Mouse (Mus musculus) MEL (cell line): ENCODE data around the gene Cdh23. TPM values are rescaled to one million over a fixed set of nuclear protein-coding genes. Genes with fewer than 3 reads are reported as not detected.

Source experiments
- DNase-seq: peaks from one replicate; pipeline ENCODE4 v3.0.0; 2011; ENCODE audit warnings: low read depth, low spot score
- H3K27ac ChIP-seq: 2 replicates; pipeline ENCODE4 v1.5.1; 2012; ENCODE audit warnings: low read depth, mild to moderate bottlenecking, control low read depth, low read length, moderate library complexity; ENCODE audit not compliant: control insufficient read depth
- H3K27me3 ChIP-seq, 2 experiments: fragments of 150-350 bp in 1 of 2; sonication (generic) in 1 of 2; 2 replicates each; pipeline ENCODE4 v1.6.1; 2012; ENCODE audit warnings: low read length in 2 of 2, mild to moderate bottlenecking in 2 of 2, improper control_type of control experiment in 1 of 2, moderate library complexity in 1 of 2; ENCODE audit not compliant: insufficient read depth in 2 of 2, control insufficient read depth in 1 of 2
- H3K36me3 ChIP-seq, 2 experiments: 2 replicates each; pipeline ENCODE4 v1.6.1; 2012 to 2014; ENCODE audit warnings: low read length in 2 of 2, improper control_type of control experiment in 1 of 2, inconsistent platforms in 1 of 2, mild to moderate bottlenecking in 1 of 2; ENCODE audit not compliant: insufficient read depth in 2 of 2, control insufficient read depth in 1 of 2
- H3K4me1 ChIP-seq, 2 experiments: fragments of 150-350 bp in 1 of 2; sonication (generic) in 1 of 2; 2 replicates each; pipeline ENCODE4 v1.6.1; 2012; ENCODE audit warnings: low read length in 2 of 2, improper control_type of control experiment in 1 of 2, mild to moderate bottlenecking in 1 of 2; ENCODE audit not compliant: insufficient read depth in 2 of 2, control insufficient read depth in 1 of 2
- H3K4me3 ChIP-seq, 2 experiments: fragments of 150-350 bp in 1 of 2; sonication (generic) in 1 of 2; 2 replicates each; pipeline ENCODE4 v1.5.1; 2012; ENCODE audit warnings: low read depth in 2 of 2, low read length in 2 of 2, mild to moderate bottlenecking in 2 of 2, moderate library complexity in 2 of 2, control low read depth in 1 of 2, improper control_type of control experiment in 1 of 2; ENCODE audit not compliant: control insufficient read depth in 1 of 2, insufficient read depth in 1 of 2
- H3K79me2 ChIP-seq: 2 replicates; pipeline ENCODE4 v1.6.1; 2012; ENCODE audit warnings: mild to moderate bottlenecking, low read length, moderate library complexity; ENCODE audit not compliant: control insufficient read depth, poor library complexity, insufficient read depth
- H3K9ac ChIP-seq: 2 replicates; pipeline ENCODE4 v1.6.1; 2012; ENCODE audit warnings: low read depth, mild to moderate bottlenecking, control low read depth, low read length, moderate library complexity; ENCODE audit not compliant: control insufficient read depth, poor library complexity, severe bottlenecking
- H3K9me3 ChIP-seq: fragments of 150-350 bp; sonication (generic); replicated peaks from 2 replicates; pipeline ENCODE4 v1.6.1; 2012; ENCODE audit warnings: mild to moderate bottlenecking, low read length, improper control_type of control experiment, moderate library complexity; ENCODE audit not compliant: insufficient read depth
- CTCF ChIP-seq, 3 experiments: IDR thresholded peaks in 2 of 3; conservative IDR thresholded peaks in 1 of 3; 2 replicates each; pipeline ENCODE4 v1.5.1; 2011 to 2012; ENCODE audit warnings: low read length in 3 of 3, low read depth in 2 of 3, mild to moderate bottlenecking in 2 of 3, improper control_type of control experiment in 1 of 3, inconsistent platforms in 1 of 3, mixed read lengths in 1 of 3, moderate library complexity in 1 of 3; ENCODE audit not compliant: control insufficient read depth in 1 of 3, insufficient read depth in 1 of 3, poor library complexity in 1 of 3, severe bottlenecking in 1 of 3
- EP300 ChIP-seq, 2 experiments: IDR thresholded peaks; 2 replicates each; pipeline ENCODE4 v1.6.1; 2011; ENCODE audit warnings: improper control_type of control experiment in 2 of 2, low read length in 2 of 2, low read depth in 1 of 2, mild to moderate bottlenecking in 1 of 2
- ETS1 ChIP-seq: IDR thresholded peaks from 2 replicates; pipeline ENCODE4 v1.6.1; 2012; ENCODE audit warnings: low read depth, mild to moderate bottlenecking, inconsistent platforms, low read length, improper control_type of control experiment, moderate library complexity
- GATA1 ChIP-seq: IDR thresholded peaks from 2 replicates; pipeline ENCODE4 v1.6.1; 2011; ENCODE audit warnings: low read depth, low read length, improper control_type of control experiment
- HCFC1 ChIP-seq: IDR thresholded peaks from 2 replicates; pipeline ENCODE4 v1.6.1; 2012; ENCODE audit warnings: low read depth, mild to moderate bottlenecking, inconsistent platforms, low read length, improper control_type of control experiment, moderate library complexity
- KAT2A ChIP-seq: conservative IDR thresholded peaks from 2 replicates; pipeline ENCODE4 v1.6.1; 2012; ENCODE audit warnings: low read depth, low read length, improper control_type of control experiment, inconsistent platforms
- MAFK ChIP-seq: IDR thresholded peaks from 2 replicates; pipeline ENCODE4 v1.6.1; 2011; ENCODE audit warnings: low read depth, mild to moderate bottlenecking, low read length, improper control_type of control experiment, borderline replicate concordance
- MEF2A ChIP-seq: IDR thresholded peaks from 2 replicates; pipeline ENCODE4 v1.6.1; 2014; ENCODE audit warnings: low read depth, mild to moderate bottlenecking, inconsistent platforms, low read length, improper control_type of control experiment; ENCODE audit not compliant: poor library complexity, insufficient replicate concordance, severe bottlenecking; ENCODE audit errors: extremely low read depth
- MXI1 ChIP-seq: IDR thresholded peaks from 2 replicates; pipeline ENCODE4 v1.6.1; 2011; ENCODE audit warnings: mild to moderate bottlenecking, low read depth, low read length, improper control_type of control experiment
- NELFE ChIP-seq: IDR thresholded peaks from 2 replicates; pipeline ENCODE4 v1.6.1; 2011; ENCODE audit warnings: low read depth, low read length, improper control_type of control experiment
- RCOR1 ChIP-seq: IDR thresholded peaks from 2 replicates; pipeline ENCODE4 v1.6.1; 2012; ENCODE audit warnings: low read depth, mild to moderate bottlenecking, inconsistent platforms, low read length, improper control_type of control experiment
- TAL1 ChIP-seq: IDR thresholded peaks from 2 replicates; pipeline ENCODE4 v1.6.1; 2012; ENCODE audit warnings: mild to moderate bottlenecking, inconsistent platforms, low read length, moderate library complexity, mixed read lengths
- UBTF ChIP-seq: IDR thresholded peaks from 2 replicates; pipeline ENCODE4 v1.6.1; 2012; ENCODE audit warnings: low read depth, mild to moderate bottlenecking, inconsistent platforms, low read length, improper control_type of control experiment, moderate library complexity, borderline replicate concordance; ENCODE audit not compliant: insufficient read depth
- USF1 ChIP-seq: IDR thresholded peaks from 2 replicates; pipeline ENCODE4 v1.6.1; 2014; ENCODE audit warnings: low read depth, mild to moderate bottlenecking, inconsistent platforms, low read length, improper control_type of control experiment, moderate library complexity
- USF2 ChIP-seq, 2 experiments: IDR thresholded peaks; 2 replicates each; pipeline ENCODE4 v1.6.1; 2011 to 2012; ENCODE audit warnings: improper control_type of control experiment in 2 of 2, low read length in 2 of 2, borderline replicate concordance in 1 of 2, inconsistent platforms in 1 of 2, low read depth in 1 of 2, mild to moderate bottlenecking in 1 of 2; ENCODE audit not compliant: insufficient read depth in 1 of 2
- ZKSCAN1 ChIP-seq: IDR thresholded peaks from 2 replicates; pipeline ENCODE4 v1.6.1; 2012; ENCODE audit warnings: low read depth, mild to moderate bottlenecking, inconsistent platforms, low read length, improper control_type of control experiment, moderate library complexity
- ZMIZ1 ChIP-seq: IDR thresholded peaks from 2 replicates; pipeline ENCODE4 v1.6.1; 2012; ENCODE audit warnings: low read depth, mild to moderate bottlenecking, inconsistent platforms, low read length, improper control_type of control experiment, moderate library complexity
- ZNF384 ChIP-seq: IDR thresholded peaks from 2 replicates; pipeline ENCODE4 v1.6.1; 2012; ENCODE audit warnings: low read depth, mild to moderate bottlenecking, inconsistent platforms, low read length, improper control_type of control experiment
- polyA plus RNA-seq, 2 experiments: library from polyadenylated mRNA; stranded (reverse) in 1 of 2; unstranded in 1 of 2; fragments of >175 nt in 1 of 2; fragments of >200 nt in 1 of 2; gene quantifications; 2 replicates each; pipeline versions ENCODE4 v1.2.1 to v1.2.4; 2012; ENCODE audit warnings: low replicate concordance in 2 of 2, low read depth in 1 of 2; ENCODE audit not compliant: insufficient read length in 2 of 2, insufficient read depth in 1 of 2, missing spikeins in 1 of 2
- total RNA-seq: library from RNA; depleted of rRNA; stranded (reverse); fragments of 300-350 nt; gene quantifications from 2 replicates; pipeline ENCODE4 v1.2.3, GENCODE M21; 2012

The Cdh23 gene
- total and polyA plus RNA-seq, 3 experiments = 0.04 TPM; not detected in 2

GRCm38 (mm10) chr10:60390177-60390903 is 305.9 kb downstream of the Cdh23 start:
- Histone ChIP-seq H3K27me3 (no peaks in the 10 kb centered on the region), H3K9me3 (no peaks in the 10 kb centered on the region), H3K79me2 (no peaks in the 10 kb centered on the region), H3K4me1 (no peaks in the 10 kb centered on the region), H3K36me3 (no peaks in the 10 kb centered on the region), H3K27ac (no peak overlapping the region), H3K9ac (no peak overlapping the region), H3K4me3 (no peak overlapping the region)
- TF ChIP-seq RCOR1 = no peak
- no peak for TF ChIP-seq TAL1
- no peak for TF ChIP-seq MAFK
- no peak for TF ChIP-seq USF1
- no peak for TF ChIP-seq ETS1
- no peak for TF ChIP-seq UBTF
- TF ChIP-seq USF2 (IDR thresholded peaks at IDR 0.05; ENCODE audit: borderline replicate concordance in 1 of 2, insufficient read depth in 1 of 2, low read depth in 1 of 2, low read length in 2 of 2) = no peak
- no peak for TF ChIP-seq CTCF (IDR thresholded peaks at IDR 0.05 in 2 of 3, conservative IDR thresholded peaks at IDR 0.05 in 1 of 3; ENCODE audit: control insufficient read depth in 1 of 3, insufficient read depth in 1 of 3, low read depth in 2 of 3, low read length in 3 of 3, poor library complexity in 1 of 3, severe bottlenecking in 1 of 3)
- TF ChIP-seq MEF2A = no peak
- TF ChIP-seq NELFE = no peak
- no peak for TF ChIP-seq HCFC1
- DNase-seq = no peak

- H3K36me3 ChIP-seq = no peaks in the 10 kb centered on the region
- H3K9ac ChIP-seq = no peak overlapping the region
- H3K4me1 ChIP-seq = no peaks in the 10 kb centered on the region
- no peaks in the 10 kb centered on the region for H3K9me3 ChIP-seq
- no peak overlapping the region for H3K4me3 ChIP-seq
- no peaks in the 10 kb centered on the region for H3K27me3 ChIP-seq
- peak; percentile 24 for DNase-seq
- no peaks in the 10 kb centered on the region for H3K79me2 ChIP-seq
- TF ChIP-seq USF2 (IDR thresholded peaks at IDR 0.05; ENCODE audit: borderline replicate concordance in 1 of 2, insufficient read depth in 1 of 2, low read depth in 1 of 2, low read length in 2 of 2) (no peak), KAT2A (no peak), ZKSCAN1 (no peak), MEF2A (no peak), GATA1 (no peak), ZMIZ1 (no peak), RCOR1 (no peak), ZNF384 (no peak), EP300 (IDR thresholded peaks at IDR 0.05; ENCODE audit: low read depth in 1 of 2, low read length in 2 of 2) (no peak), MXI1 (no peak)
- H3K27ac ChIP-seq = no peak overlapping the region
These were observed 306.8 kb downstream of the Cdh23 start for GRCm38 (mm10) chr10:60389447-60389865.
